Mouse (Mus musculus): Measurements from ENCODE around the gene Iyd.
"Not testable (repeated sequence)": the region's sequence is repeated elsewhere in the genome, so short reads cannot be mapped to it uniquely, and the experiment has no call there.

Gene Iyd

GRCm38 (mm10) chr10:3540003-3540827 lies at the start of gene Iyd:
Gene Iyd (plus strand): TSS chr10:3540240.
- no peak for DNase-seq

- no peak for DNase-seq
Observed at GRCm38 (mm10) chr10:3496791-3497190, 43.2 kb upstream of the Iyd start.

- not testable (repeated sequence) for DNase-seq
Observed at GRCm38 (mm10) chr10:3500846-3501245, 39.2 kb upstream of the Iyd start.

GRCm38 (mm10) chr10:3507484-3508221 lies 32.4 kb upstream of the Iyd start:
- DNase-seq, result peak; percentile 11

- no peak for DNase-seq
Observed at GRCm38 (mm10) chr10:3508222-3508588, 31.8 kb upstream of the Iyd start.

GRCm38 (mm10) chr10:3508746-3509145 lies 31.3 kb upstream of the Iyd start:
- no peak for DNase-seq

- no peak for DNase-seq
Observed at GRCm38 (mm10) chr10:3509663-3510277, 30.3 kb upstream of the Iyd start.

- DNase-seq, result no peak
Observed at GRCm38 (mm10) chr10:3510486-3510885, 29.6 kb upstream of the Iyd start.

GRCm38 (mm10) chr10:3511401-3511800 lies 28.6 kb upstream of the Iyd start:
- DNase-seq, result no peak

GRCm38 (mm10) chr10:3512620-3513305 lies 27.3 kb upstream of the Iyd start:
- DNase-seq, result no peak

GRCm38 (mm10) chr10:3513947-3514346 lies 26.1 kb upstream of the Iyd start:
- DNase-seq, result no peak

- no peak for DNase-seq
Observed at GRCm38 (mm10) chr10:3514634-3515033, 25.4 kb upstream of the Iyd start.

GRCm38 (mm10) chr10:3516442-3516841 lies 23.6 kb upstream of the Iyd start:
- DNase-seq, result no peak

- DNase-seq, result no peak
Observed at GRCm38 (mm10) chr10:3523044-3523793, 16.8 kb upstream of the Iyd start.

- DNase-seq, result no peak
Observed at GRCm38 (mm10) chr10:3524513-3524912, 15.5 kb upstream of the Iyd start.

- DNase-seq, result no peak
Observed at GRCm38 (mm10) chr10:3525420-3526019, 14.5 kb upstream of the Iyd start.

GRCm38 (mm10) chr10:3529807-3530206 lies 10.2 kb upstream of the Iyd start:
- no peak for DNase-seq

- no peak for DNase-seq
Observed at GRCm38 (mm10) chr10:3530661-3531060, 9.4 kb upstream of the Iyd start.

- DNase-seq, result peak; percentile 68
Observed at GRCm38 (mm10) chr10:3531375-3531774, 8.7 kb upstream of the Iyd start.

- DNase-seq, result peak; percentile 49
Observed at GRCm38 (mm10) chr10:3534445-3534844, 5.6 kb upstream of the Iyd start.

- no peak for DNase-seq
Observed at GRCm38 (mm10) chr10:3536361-3536760, 3.7 kb upstream of the Iyd start.

- DNase-seq, result no peak
Observed at GRCm38 (mm10) chr10:3549384-3549783, 9.3 kb downstream of the Iyd start.

Measured in cerebellum, adult 8-10 months (tissue).